Mouse (Mus musculus) intestine, postnatal 0 days (tissue): Measurements from ENCODE around the gene Tctex1d4. TPM values are rescaled to one million over a fixed set of nuclear protein-coding genes. Genes with fewer than 3 reads are reported as not detected.
A peak's percentile ranks its signal among the peaks of the same experiment; 100 is the strongest.

Experiments used
- ATAC-seq: fragments of 200-750 bp; cut with Nextera tagmentation; 2 replicates; pipeline ENCODE4 v1.8.0; 2017; ENCODE audit warnings: mild to moderate bottlenecking, moderate TSS enrichment, moderate library complexity
- H3K27ac ChIP-seq: fragments of 300-500 bp; sonication (generic); 2 replicates; pipeline ENCODE4 v1.5.1; 2014; ENCODE audit warnings: mild to moderate bottlenecking, low read depth, low read length, moderate library complexity
- H3K27me3 ChIP-seq: fragments of 300-500 bp; sonication (generic); replicated peaks from 2 replicates; pipeline ENCODE4 v1.6.1; 2014; ENCODE audit warnings: low read length, mixed read lengths; ENCODE audit not compliant: control insufficient read depth, insufficient read depth
- H3K36me3 ChIP-seq: fragments of 300-500 bp; sonication (generic); 2 replicates; pipeline ENCODE4 v1.6.1; 2014; ENCODE audit warnings: mild to moderate bottlenecking, moderate library complexity; ENCODE audit not compliant: control insufficient read depth, insufficient read depth
- H3K4me1 ChIP-seq: fragments of 300-500 bp; sonication (generic); replicated peaks from 2 replicates; pipeline ENCODE4 v1.6.1; 2014; ENCODE audit warnings: antibody characterized with exemption, low read length, mixed read lengths; ENCODE audit not compliant: control insufficient read depth, insufficient read depth
- H3K4me2 ChIP-seq: fragments of 300-500 bp; sonication (generic); replicated peaks from 2 replicates; pipeline ENCODE4 v1.6.1; 2014; ENCODE audit warnings: low read depth, mild to moderate bottlenecking, moderate library complexity
- H3K4me3 ChIP-seq: fragments of 300-500 bp; sonication (generic); 2 replicates; pipeline ENCODE4 v1.5.1; 2014; ENCODE audit warnings: low read depth, low read length
- H3K9ac ChIP-seq: fragments of 300-500 bp; sonication (generic); 2 replicates; pipeline ENCODE4 v1.6.1; 2014; ENCODE audit warnings: mild to moderate bottlenecking, low read depth, low read length
- H3K9me3 ChIP-seq: fragments of 300-500 bp; sonication (generic); 2 replicates; pipeline ENCODE4 v1.6.1; 2016; ENCODE audit warnings: mixed run types; ENCODE audit not compliant: control insufficient read depth
- CTCF ChIP-seq: sonication (generic); IDR thresholded peaks from 2 replicates; pipeline ENCODE4 v1.5.1; 2016; ENCODE audit warnings: low read depth, mild to moderate bottlenecking, control low read depth, antibody characterized with exemption, moderate library complexity
- WGBS: fragments of 180-500 bp; shearing (Covaris S2); extraction: QIAGEN DNeasy Blood & Tissue Kit; methylation state at CpG from one replicate; pipeline ENCODE4 v1.1.7; 2014; 5-methylcytosine and 5-hydroxymethylcytosine counted together
- microRNA-seq: library from miRNA; unstranded; fragments of <30 nt; microRNA quantifications from one replicate; pipeline ENCODE4, GENCODE M21; 2016
- polyA plus RNA-seq: library from polyadenylated mRNA; unstranded; fragments of >200 nt; fragmentation: Nextera tagmentation; extraction: Ambion mirVana; gene quantifications from 2 replicates; pipeline ENCODE4 v1.2.1, GENCODE M21; 2015

Tctex1d4 gene
- polyA plus RNA-seq, 1 experiment from 2014 or later, result 0.22 TPM

- peaks cover 37% of the 10 kb centered on the region for H3K36me3 ChIP-seq
- 0 out of 2 replicates have a peak, but pooled peaks have one; percentile 3 for ATAC-seq
Observed at GRCm38 (mm10) chr4:117155020-117155791, 28.6 kb downstream of the Tctex1d4 start.

GRCm38 (mm10) chr4:117155792-117156355 is 29.3 kb downstream of the Tctex1d4 start, which contains the start of gene Rps8:
Gene Rps8, minus strand, starts transcription at chr4:117156243.
- Histone ChIP-seq H3K27ac (peak within 1 kb of the TSS; percentile 86), H3K4me2 (peak within 1 kb of the TSS; percentile 87), H3K9ac (peak within 1 kb of the TSS; percentile 92), H3K36me3 (peaks cover 30% of the 10 kb centered on the region), H3K9me3 (no peaks in the 10 kb centered on the region), H3K4me1 (0 out of 2 replicates have a peak, but pooled peaks cover 4% of the 10 kb centered on the region), H3K4me3 (peak within 1 kb of the TSS; percentile 91), H3K27me3 (no peaks in the 10 kb centered on the region)
- peak; percentile 87 for ATAC-seq
- no peak for TF ChIP-seq CTCF
- under 1% methylated on average over 52 of the region's 52 CpGs for WGBS

More at GRCm38 (mm10) chr4:117155020-117155791, 28.6 kb downstream of the Tctex1d4 start:
- Histone ChIP-seq H3K27me3 (no peaks in the 10 kb centered on the region), H3K4me1 (0 out of 2 replicates have a peak, but pooled peaks cover 4% of the 10 kb centered on the region), H3K27ac (peak overlapping the region; percentile 86), H3K4me3 (peak overlapping the region; percentile 91), H3K9me3 (no peaks in the 10 kb centered on the region), H3K9ac (peak overlapping the region; percentile 92), H3K4me2 (peak overlapping the region; percentile 87)
- 1% methylated on average over 44 of the region's 44 CpGs for WGBS
- no peak for TF ChIP-seq CTCF

- peak overlapping the region; percentile 91 for H3K4me3 ChIP-seq
- peak overlapping the region; percentile 92; the same call in 1 of the 2 replicates for H3K9ac ChIP-seq
- 31% methylated on average over 6 of the region's 6 CpGs for WGBS
- H3K27me3 ChIP-seq, result no peaks in the 10 kb centered on the region
- no peak overlapping the region for H3K27ac ChIP-seq
- 0 out of 2 replicates have a peak, but pooled peaks cover 4% of the 10 kb centered on the region for H3K4me1 ChIP-seq
- peak overlapping the region; percentile 87 for H3K4me2 ChIP-seq
- no peak for TF ChIP-seq CTCF
- no peaks in the 10 kb centered on the region for H3K9me3 ChIP-seq
- no peak; the same call in 1 of the 2 replicates for ATAC-seq
- H3K36me3 ChIP-seq, result peaks cover 27% of the 10 kb centered on the region
Observed at GRCm38 (mm10) chr4:117156372-117156771, 29.8 kb downstream of the Tctex1d4 start.

- H3K27ac ChIP-seq, result no peak overlapping the region
- H3K9me3 ChIP-seq, result no peaks in the 10 kb centered on the region
- peaks cover 34% of the 10 kb centered on the region for H3K36me3 ChIP-seq
- no peak overlapping the region for H3K9ac ChIP-seq
- no peaks in the 10 kb centered on the region for H3K27me3 ChIP-seq
- WGBS, result 77% methylated on average over 10 of the region's 10 CpGs
- H3K4me3 ChIP-seq, result no peak overlapping the region
- no peaks in the 10 kb centered on the region for H3K4me1 ChIP-seq
- TF ChIP-seq CTCF, result no peak
- H3K4me2 ChIP-seq, result no peak overlapping the region
- ATAC-seq, result no peak
Observed at GRCm38 (mm10) chr4:117159666-117160065, 33.1 kb downstream of the Tctex1d4 start.

GRCm38 (mm10) chr4:117161183-117161582 is 34.6 kb downstream of the Tctex1d4 start:
- Histone ChIP-seq H3K36me3 (peaks cover 48% of the 10 kb centered on the region), H3K27me3 (no peaks in the 10 kb centered on the region), H3K4me3 (no peak overlapping the region), H3K4me1 (no peaks in the 10 kb centered on the region), H3K27ac (no peak overlapping the region), H3K9ac (no peak overlapping the region), H3K9me3 (no peaks in the 10 kb centered on the region), H3K4me2 (no peak overlapping the region)
- ATAC-seq, result no peak
- WGBS, result 66% methylated on average over 4 of the region's 4 CpGs
- no peak for TF ChIP-seq CTCF

GRCm38 (mm10) chr4:117169936-117170335 is 43.3 kb downstream of the Tctex1d4 start:
- 71% methylated on average over 5 of the region's 5 CpGs for WGBS

More at GRCm38 (mm10) chr4:117169936-117170335, 43.3 kb downstream of the Tctex1d4 start:
- Histone ChIP-seq H3K27ac (no peak overlapping the region), H3K4me2 (no peak overlapping the region), H3K9ac (no peak overlapping the region), H3K4me1 (no peaks in the 10 kb centered on the region), H3K9me3 (no peaks in the 10 kb centered on the region), H3K27me3 (no peaks in the 10 kb centered on the region), H3K4me3 (no peak overlapping the region), H3K36me3 (peaks cover 83% of the 10 kb centered on the region)
- TF ChIP-seq CTCF, result no peak
- no peak for ATAC-seq

Small RNAs within 50 kb of the gene (microRNA-seq; reads per million reads assigned to microRNA genes)
- gene Gm22398, result not detected

Other genes starting within 250 kb of the Tctex1d4 start
- gene Zswim5, start 249.4 kb upstream of the Tctex1d4 start, polyA plus RNA-seq, result 1.9 and 2.1 TPM in 2 replicates
- gene Urod, start 132.4 kb upstream of the Tctex1d4 start, polyA plus RNA-seq, result 53.9 and 56.9 TPM in 2 replicates
- gene Hectd3, start 131.5 kb upstream of the Tctex1d4 start, polyA plus RNA-seq, result 25.1 and 25.7 TPM in 2 replicates
- 16.1 TPM in 2 replicates for gene Eif2b3, start 107.4 kb upstream of the Tctex1d4 start, polyA plus RNA-seq
- 1.3 and 1.4 TPM in 2 replicates for gene Ptch2, start 30.7 kb upstream of the Tctex1d4 start, polyA plus RNA-seq
- gene Btbd19, start 1.1 kb upstream of the Tctex1d4 start, polyA plus RNA-seq, result 2.9 and 3.5 TPM in 2 replicates
- gene Plk3, start 7.2 kb downstream of the Tctex1d4 start, polyA plus RNA-seq, result 5.3 and 7.0 TPM in 2 replicates
- 563 and 564 TPM in 2 replicates for gene Rps8, start 29.4 kb downstream of the Tctex1d4 start, polyA plus RNA-seq
- 6.8 and 7.9 TPM in 2 replicates for gene Kif2c, start 55.8 kb downstream of the Tctex1d4 start, polyA plus RNA-seq
- gene Tmem53, start 125.2 kb downstream of the Tctex1d4 start, polyA plus RNA-seq, result 12.8 and 14.0 TPM in 2 replicates
- gene Armh1, start 125.3 kb downstream of the Tctex1d4 start, polyA plus RNA-seq, result 0.12 and 0.22 TPM in 2 replicates